Mouse (Mus musculus): ENCODE measurements around the gene Krt15. TPM values are rescaled to one million over a fixed set of nuclear protein-coding genes. Genes with fewer than 3 reads are reported as not detected.

Krt15 gene
- total RNA-seq, 1 experiment from 2014 or later, result not detected

- DNase-seq, result no peak
These were observed 10.8 kb downstream of the Krt15 start for GRCm38 (mm10) chr11:100124901-100125300.

GRCm38 (mm10) chr11:100121466-100121865 lies 14.3 kb downstream of the Krt15 start, which contains the start of gene Krt13:
Gene Krt13 (minus strand): TSS chr11:100121566.
- no peak for DNase-seq

- no peak for DNase-seq
These were observed 15.4 kb downstream of the Krt15 start for GRCm38 (mm10) chr11:100120331-100120730.

GRCm38 (mm10) chr11:100113742-100114029 lies 22.0 kb downstream of the Krt15 start:
- DNase-seq, result peak; percentile 43

- no peak for DNase-seq
These were observed 22.6 kb downstream of the Krt15 start for GRCm38 (mm10) chr11:100112935-100113741.

- no peak for DNase-seq
These were observed 30.1 kb downstream of the Krt15 start, which contains the start of gene Krt36 for GRCm38 (mm10) chr11:100105576-100106122. Gene Krt36 (minus strand): TSS chr11:100105626.

GRCm38 (mm10) chr11:100102693-100103429 lies 32.9 kb downstream of the Krt15 start:
- DNase-seq, result no peak

- DNase-seq, result no peak
These were observed 35.3 kb downstream of the Krt15 start for GRCm38 (mm10) chr11:100100391-100100790.

GRCm38 (mm10) chr11:100097819-100098218 lies 37.9 kb downstream of the Krt15 start:
- DNase-seq, result no peak

GRCm38 (mm10) chr11:100096141-100096540 lies 39.6 kb downstream of the Krt15 start, which contains the start of gene Krt35:
Gene Krt35 (minus strand): TSS chr11:100096241.
- DNase-seq, result no peak

GRCm38 (mm10) chr11:100088378-100089025 lies 47.2 kb downstream of the Krt15 start:
- DNase-seq, result no peak

GRCm38 (mm10) chr11:100087861-100088260 lies 47.9 kb downstream of the Krt15 start, which contains the start of gene Krt32:
Gene Krt32 (minus strand): TSS chr11:100088226.
- DNase-seq, result no peak

Other genes with a start within 250 kb of the Krt15 start
- not detected in 2 replicates for gene Krtap31-1, start 228.0 kb downstream of the Krt15 start, total RNA-seq (2021)
- gene Gm11565, start 221.2 kb downstream of the Krt15 start, total RNA-seq (2021), result not detected in 2 replicates
- not detected in 2 replicates for gene Krtap31-2, start 199.6 kb downstream of the Krt15 start, total RNA-seq (2021)
- not detected in 2 replicates for gene Krtap9-5, start 187.5 kb downstream of the Krt15 start, total RNA-seq (2021)
- gene Krtap29-1, start 156.9 kb downstream of the Krt15 start, total RNA-seq (2021), result not detected in 2 replicates
- gene Krtap16-1, start 149.3 kb downstream of the Krt15 start, total RNA-seq (2021), result not detected in 2 replicates
- gene Krtap17-1, start 141.9 kb downstream of the Krt15 start, total RNA-seq (2021), result not detected in 2 replicates
- gene Krt33a, start 119.7 kb downstream of the Krt15 start, total RNA-seq (2021), result not detected in 2 replicates
- gene Krt33b, start 106.1 kb downstream of the Krt15 start, total RNA-seq (2021), result not detected in 2 replicates
- gene Krt34, start 94.4 kb downstream of the Krt15 start, total RNA-seq (2021), result not detected in 2 replicates
- not detected in 2 replicates for gene Krt31, start 85.4 kb downstream of the Krt15 start, total RNA-seq (2021)
- gene Krt32, start 47.7 kb downstream of the Krt15 start, total RNA-seq (2021), result not detected in 2 replicates
- not detected in 2 replicates for gene Krt35, start 39.7 kb downstream of the Krt15 start, total RNA-seq (2021)
- gene Krt36, start 30.3 kb downstream of the Krt15 start, total RNA-seq (2021), result 0.18 TPM in 1 of 2 replicates, not detected in the other
- not detected in 2 replicates for gene Krt13, start 14.4 kb downstream of the Krt15 start, total RNA-seq (2021)
- gene Krt19, start 12.7 kb upstream of the Krt15 start, total RNA-seq (2021), result 0.82 and 1.4 TPM in 2 replicates
- gene Krt9, start 57.3 kb upstream of the Krt15 start, total RNA-seq (2021), result not detected in 2 replicates
- not detected in 2 replicates for gene Krt14, start 71.6 kb upstream of the Krt15 start, total RNA-seq (2021)
- gene Krt16, start 113.0 kb upstream of the Krt15 start, total RNA-seq (2021), result not detected in 2 replicates
- gene Krt17, start 125.1 kb upstream of the Krt15 start, total RNA-seq (2021), result not detected in 2 replicates
- not detected in 2 replicates for gene Krt42, start 133.9 kb upstream of the Krt15 start, total RNA-seq (2021)
- 904 and 1,056 TPM in 2 replicates for gene Eif1, start 184.0 kb upstream of the Krt15 start, total RNA-seq (2021)
- not detected in 2 replicates for gene Gast, start 198.5 kb upstream of the Krt15 start, total RNA-seq (2021)
- gene Hap1, start 220.2 kb upstream of the Krt15 start, total RNA-seq (2021), result 46.0 and 68.7 TPM in 2 replicates

Data from adrenal gland, postnatal 25 days (tissue).